ENCODE assay signal across 30 mouse cellular contexts in the genomic region with DNA sequence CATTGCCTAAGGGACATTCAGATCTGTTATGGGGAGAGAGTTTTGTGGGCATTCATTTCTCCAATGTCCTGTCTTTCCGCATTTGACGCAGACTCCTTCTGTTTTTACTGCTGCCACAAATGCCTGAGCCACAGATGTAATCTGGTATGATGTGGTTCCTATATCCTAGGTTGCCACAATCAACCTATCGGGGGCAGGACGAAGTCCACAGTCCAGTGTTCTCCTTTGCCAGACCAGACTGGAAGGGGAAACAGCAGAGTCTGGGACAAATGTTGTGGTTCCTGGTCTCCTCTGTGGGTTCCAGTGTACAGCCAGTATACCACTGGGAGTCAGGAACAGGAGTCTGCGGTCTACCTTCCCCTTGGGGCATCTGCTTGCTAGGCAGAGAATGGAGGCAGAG. TPM values are rescaled to one million over a fixed set of nuclear protein-coding genes. Genes with fewer than 3 reads are reported as not detected.
DNase-seq lines count a peak whose midpoint lies in the region; ATAC-seq and TF ChIP-seq lines count a peak whose summit lies in the region.
"Had no signal": no experiment of that assay in that cellular context is flagged by ENCODE, and none has a peak within 500 bp of the region (broad histone marks: within the 10 kb centered on the region; RNA-seq: fewer than 3 reads in every experiment).

No protein-coding gene starts in this region.

- WGBS in intestine, postnatal 0 days = 68% methylated on average over 5 of the region's 5 CpGs
- 87% methylated on average over 5 of the region's 5 CpGs for WGBS in intestine, embryonic 15.5 days
- 61% methylated on average over 5 of the region's 5 CpGs for WGBS in liver, adult 2 months
- 69% methylated on average over 5 of the region's 5 CpGs for WGBS in liver, postnatal 0 days (ENCODE audit: insufficient replicate concordance)
- WGBS in liver, embryonic 12.5 days (ENCODE audit: insufficient replicate concordance) = 81% methylated on average over 5 of the region's 5 CpGs

- H3K4me2 ChIP-seq in intestine, postnatal 0 days (replicated peaks; ENCODE audit: low read depth) = no peak overlapping the region
- no peak overlapping the region for H3K4me2 ChIP-seq in intestine, embryonic 15.5 days (replicated peaks)
- no peak overlapping the region for H3K4me2 ChIP-seq in liver, postnatal 0 days (ENCODE audit: low read depth, low read length)
- no peak overlapping the region for H3K4me2 ChIP-seq in liver, embryonic 12.5 days
- H3K4me2 ChIP-seq: embryonic facial prominence, embryonic 12.5 days; forebrain, embryonic 13.5 days; forebrain, embryonic 15.5 days had no signal

- no peak for TF ChIP-seq POLR2A in liver, adult 2 months (IDR thresholded peaks at IDR 0.05; ENCODE audit: extremely low read depth, insufficient read depth, low read length)

- TF ChIP-seq EP300 in liver, postnatal 0 days (IDR thresholded peaks at IDR 0.05; ENCODE audit: low read depth) = no peak

- no peak overlapping the region for H3K4me3 ChIP-seq in intestine, postnatal 0 days (ENCODE audit: low read depth, low read length)
- H3K4me3 ChIP-seq in intestine, embryonic 15.5 days (replicated peaks) = no peak overlapping the region
- no peak overlapping the region for H3K4me3 ChIP-seq in liver, adult 2 months (ENCODE audit: insufficient read depth, low read depth, low read length)
- H3K4me3 ChIP-seq in liver, postnatal 0 days (ENCODE audit: low read depth, low read length) = no peak overlapping the region
- H3K4me3 ChIP-seq in liver, embryonic 12.5 days = no peak overlapping the region
- H3K4me3 ChIP-seq: embryonic facial prominence, embryonic 10.5 days; embryonic facial prominence, embryonic 12.5 days; forebrain, embryonic 13.5 days; forebrain, embryonic 15.5 days had no signal

- H3K36me3 ChIP-seq in intestine, postnatal 0 days (ENCODE audit: control insufficient read depth, insufficient read depth) = no peaks in the 10 kb centered on the region
- no peaks in the 10 kb centered on the region for H3K36me3 ChIP-seq in intestine, embryonic 15.5 days
- H3K36me3 ChIP-seq in liver, adult 2 months (ENCODE audit: control insufficient read depth, insufficient read depth, low read length) = no peaks in the 10 kb centered on the region
- H3K36me3 ChIP-seq in liver, postnatal 0 days (replicated peaks; ENCODE audit: insufficient read depth, low read length) = no peaks in the 10 kb centered on the region
- no peaks in the 10 kb centered on the region for H3K36me3 ChIP-seq in liver, embryonic 12.5 days
- H3K36me3 ChIP-seq: embryonic facial prominence, embryonic 10.5 days; embryonic facial prominence, embryonic 12.5 days; forebrain, embryonic 15.5 days had no signal

- H3K9me3 ChIP-seq in intestine, postnatal 0 days (ENCODE audit: control insufficient read depth) = no peaks in the 10 kb centered on the region
- no peaks in the 10 kb centered on the region for H3K9me3 ChIP-seq in intestine, embryonic 15.5 days
- no peaks in the 10 kb centered on the region for H3K9me3 ChIP-seq in liver, postnatal 0 days (ENCODE audit: low read length)
- no peaks in the 10 kb centered on the region for H3K9me3 ChIP-seq in liver, embryonic 12.5 days (replicated peaks)
- H3K9me3 ChIP-seq: embryonic facial prominence, embryonic 12.5 days; forebrain, embryonic 13.5 days; forebrain, embryonic 15.5 days had no signal

- H3K9ac ChIP-seq in intestine, postnatal 0 days (ENCODE audit: low read depth, low read length) = no peak overlapping the region
- H3K9ac ChIP-seq in intestine, embryonic 15.5 days = no peak overlapping the region
- H3K9ac ChIP-seq in liver, adult 2 months (ENCODE audit: low read depth, low read length) = no peak overlapping the region
- no peak overlapping the region for H3K9ac ChIP-seq in liver, postnatal 0 days (replicated peaks)
- H3K9ac ChIP-seq in liver, embryonic 12.5 days = no peak overlapping the region
- H3K9ac ChIP-seq: embryonic facial prominence, embryonic 12.5 days; forebrain, embryonic 13.5 days; forebrain, embryonic 15.5 days had no signal

- no peak for TF ChIP-seq CTCF in intestine, postnatal 0 days (IDR thresholded peaks at IDR 0.05; ENCODE audit: low read depth)
- TF ChIP-seq CTCF in liver, adult 2 months (IDR thresholded peaks at IDR 0.05; ENCODE audit: low read depth, low read length) = no peak
- no peak for TF ChIP-seq CTCF in liver, postnatal 0 days (IDR thresholded peaks at IDR 0.05; ENCODE audit: low read depth)

- H3K27ac ChIP-seq in intestine, postnatal 0 days (ENCODE audit: low read depth, low read length) = no peak overlapping the region
- H3K27ac ChIP-seq in intestine, embryonic 15.5 days = no peak overlapping the region
- no peak overlapping the region for H3K27ac ChIP-seq in liver, adult 2 months (replicated peaks; ENCODE audit: insufficient read depth, low read depth, low read length)
- peak overlapping the region; percentile 70; the same call in 1 of the 2 replicates for H3K27ac ChIP-seq in liver, postnatal 0 days (ENCODE audit: low read depth)
- H3K27ac ChIP-seq in liver, embryonic 12.5 days = no peak overlapping the region
- H3K27ac ChIP-seq: embryonic facial prominence, embryonic 10.5 days; embryonic facial prominence, embryonic 12.5 days; forebrain, embryonic 13.5 days; forebrain, embryonic 15.5 days had no signal

- H3K79me2 ChIP-seq in liver, adult 2 months (ENCODE audit: control insufficient read depth, insufficient read depth, low read length) = no peaks in the 10 kb centered on the region

- no peaks in the 10 kb centered on the region for H3K4me1 ChIP-seq in intestine, postnatal 0 days (replicated peaks; ENCODE audit: control insufficient read depth, insufficient read depth, low read length)
- H3K4me1 ChIP-seq in intestine, embryonic 15.5 days (replicated peaks) = no peaks in the 10 kb centered on the region
- H3K4me1 ChIP-seq in liver, adult 2 months (ENCODE audit: control insufficient read depth, insufficient read depth, low read length) = 0 out of 2 replicates have a peak, but pooled peaks cover 2% of the 10 kb centered on the region
- H3K4me1 ChIP-seq in liver, postnatal 0 days (ENCODE audit: insufficient read depth) = peaks cover 4% of the 10 kb centered on the region; the same call in 1 of the 2 replicates
- H3K4me1 ChIP-seq in liver, embryonic 12.5 days = no peaks in the 10 kb centered on the region
- H3K4me1 ChIP-seq: embryonic facial prominence, embryonic 10.5 days; embryonic facial prominence, embryonic 12.5 days; forebrain, embryonic 13.5 days; forebrain, embryonic 15.5 days had no signal

- no peaks in the 10 kb centered on the region for H3K27me3 ChIP-seq in intestine, postnatal 0 days (replicated peaks; ENCODE audit: control insufficient read depth, insufficient read depth, low read length)
- no peaks in the 10 kb centered on the region for H3K27me3 ChIP-seq in intestine, embryonic 15.5 days (replicated peaks)
- H3K27me3 ChIP-seq in liver, adult 2 months (ENCODE audit: control insufficient read depth, insufficient read depth, low read length) = no peaks in the 10 kb centered on the region
- no peaks in the 10 kb centered on the region for H3K27me3 ChIP-seq in liver, postnatal 0 days (ENCODE audit: insufficient read depth, low read length)
- H3K27me3 ChIP-seq in liver, embryonic 12.5 days (replicated peaks) = no peaks in the 10 kb centered on the region; the same call in 1 of the 2 replicates
- H3K27me3 ChIP-seq: embryonic facial prominence, embryonic 12.5 days; forebrain, embryonic 13.5 days; forebrain, embryonic 15.5 days had no signal

- peak; percentile 10 for DNase-seq in liver, adult 2 months (ENCODE audit: extremely low read depth, low read depth, low spot score)
- DNase-seq in liver = no peak
- DNase-seq in liver, postnatal 0 days = peak; percentile 31
- DNase-seq in spleen, adult 18-20 months = no peak
- DNase-seq: adrenal gland, adult 2 months; adrenal gland, postnatal 10 days; adrenal gland, postnatal 25 days; B cell, adult 2 months; cerebellum, adult 11 months; cerebellum, adult 18-20 months; cerebellum, adult 8-10 months; cerebellum, adult 9-11 months; cerebellum, postnatal 14 days; cerebellum, postnatal 36 days had no signal

- ATAC-seq in intestine, postnatal 0 days = peak; percentile 63
- ATAC-seq in intestine, embryonic 15.5 days = no peak
- peak; percentile 96 for ATAC-seq in liver, postnatal 0 days
- no peak for ATAC-seq in liver, embryonic 12.5 days
- ATAC-seq: CD4-positive, CD25-positive, alpha-beta regulatory T cell, adult 4 months; forebrain, embryonic 13.5 days; forebrain, embryonic 15.5 days had no signal

RNA-seq across cellular contexts. Expression of a gene that starts 19.4 kb away (rescaled TPM):
- polyA plus RNA-seq in intestine, postnatal 0 days (2015; fragmentation: Nextera tagmentation; extraction: Ambion mirVana) = not detected in 2 replicates
- 0.37 TPM in 1 of 2 replicates, not detected in the other for polyA plus RNA-seq in intestine, embryonic 15.5 days (2015; fragmentation: Nextera tagmentation; extraction: Ambion mirVana)
- total RNA-seq in liver, adult 2 months (2014; rRNA removed) = not detected in 2 replicates
- not detected in 2 replicates for polyA plus RNA-seq in liver, adult 2 months (2012; rRNA removed)
- polyA plus RNA-seq in liver, postnatal 0 days (2015; fragmentation: Nextera tagmentation; extraction: Ambion mirVana) = 2.6 TPM in 2 replicates
- not detected in 2 replicates for polyA plus RNA-seq in liver, embryonic 12.5 days (2016; fragmentation: Nextera tagmentation; extraction: Ambion mirVana)
- total RNA-seq: adrenal gland, adult 2 months; adrenal gland, postnatal 25 days; adrenal gland, postnatal 4 days; CH12.LX; ES-E14; MEL had no signal
- polyA plus RNA-seq: adrenal gland, adult 2 months; brain, embryonic 14.5 days; CD4-positive, CD25-positive, alpha-beta regulatory T cell, adult 4 months; cortical plate, adult 2 months; embryonic facial prominence, embryonic 10.5 days; embryonic facial prominence, embryonic 12.5 days; embryonic facial prominence, embryonic 14.5 days; forebrain, embryonic 11.5 days; forebrain, embryonic 13.5 days; forebrain, embryonic 15.5 days had no signal

RNA-seq across cellular contexts. Expression of a gene that starts 53.0 kb away (rescaled TPM):
- polyA plus RNA-seq in intestine, postnatal 0 days (2015; fragmentation: Nextera tagmentation; extraction: Ambion mirVana) = 98.4 and 106 TPM in 2 replicates
- 71.2 and 75.7 TPM in 2 replicates for polyA plus RNA-seq in intestine, embryonic 15.5 days (2015; fragmentation: Nextera tagmentation; extraction: Ambion mirVana)
- 45.3 and 45.9 TPM in 2 replicates for total RNA-seq in liver, adult 2 months (2014; rRNA removed)
- 103 and 121 TPM in 2 replicates for polyA plus RNA-seq in liver, adult 2 months (2012; rRNA removed)
- polyA plus RNA-seq in liver, postnatal 0 days (2015; fragmentation: Nextera tagmentation; extraction: Ambion mirVana) = 23.2 and 24.4 TPM in 2 replicates
- 40.4 and 40.5 TPM in 2 replicates for polyA plus RNA-seq in liver, embryonic 12.5 days (2016; fragmentation: Nextera tagmentation; extraction: Ambion mirVana)

Comparison
In these comparisons a context has a peak if more than half of its experiments do, and no peak if none do; other contexts are left out.
1. ATAC-seq: peak in intestine, postnatal 0 days (single experiment) and liver, postnatal 0 days (single experiment); none in intestine, embryonic 15.5 days (single experiment) and liver, embryonic 12.5 days (single experiment).
2. DNase-seq: peak in liver, adult 2 months (single experiment) and liver, postnatal 0 days (single experiment); none in liver (single experiment) and spleen, adult 18-20 months (0 of 2).